Mouse (Mus musculus) stomach, embryonic 15.5 days (tissue): ENCODE data around the gene Mlph. TPM values are rescaled to one million over a fixed set of nuclear protein-coding genes. Genes with fewer than 3 reads are reported as not detected.
A peak's percentile ranks its signal among the peaks of the same experiment; 100 is the strongest.

Experiments
- ATAC-seq: fragments of 200-750 bp; cut with Nextera tagmentation; 2 replicates; pipeline ENCODE4 v1.8.0; 2017; ENCODE audit warnings: low read depth, moderate number of reproducible peaks, moderate TSS enrichment; ENCODE audit not compliant: insufficient read depth, low FRiP score
- H3K27ac ChIP-seq: fragments of 300-500 bp; sonication (generic); 2 replicates; pipeline ENCODE4 v1.5.1; 2015; ENCODE audit warnings: mild to moderate bottlenecking, inconsistent platforms
- H3K27me3 ChIP-seq: fragments of 300-500 bp; sonication (generic); replicated peaks from 2 replicates; pipeline ENCODE4 v1.6.1; 2015; ENCODE audit warnings: inconsistent platforms
- H3K36me3 ChIP-seq: fragments of 300-500 bp; sonication (generic); 2 replicates; pipeline ENCODE4 v1.6.1; 2015; ENCODE audit warnings: inconsistent platforms
- H3K4me1 ChIP-seq: fragments of 300-500 bp; sonication (generic); 2 replicates; pipeline ENCODE4 v1.6.1; 2015; ENCODE audit warnings: inconsistent platforms
- H3K4me2 ChIP-seq: fragments of 300-500 bp; sonication (generic); 2 replicates; pipeline ENCODE4 v1.6.1; 2015; ENCODE audit warnings: mild to moderate bottlenecking, inconsistent platforms
- H3K4me3 ChIP-seq: fragments of 300-500 bp; sonication (generic); replicated peaks from 2 replicates; pipeline ENCODE4 v1.5.1; 2015; ENCODE audit warnings: inconsistent platforms
- H3K9ac ChIP-seq: fragments of 300-500 bp; sonication (generic); 2 replicates; pipeline ENCODE4 v1.6.1; 2015; ENCODE audit warnings: inconsistent platforms
- H3K9me3 ChIP-seq: fragments of 300-500 bp; sonication (generic); 2 replicates; pipeline ENCODE4 v1.6.1; 2016; ENCODE audit warnings: inconsistent platforms
- WGBS: fragments of 180-500 bp; shearing (Covaris S2); methylation state at CpG from one replicate; pipeline ENCODE4 v1.1.7; 2015; 5-methylcytosine and 5-hydroxymethylcytosine counted together
- polyA plus RNA-seq: library from polyadenylated mRNA; unstranded; fragments of >200 nt; fragmentation: Nextera tagmentation; extraction: Ambion mirVana; gene quantifications from 2 replicates; pipeline ENCODE4 v1.2.1, GENCODE M21; 2015

Gene Mlph
- polyA plus RNA-seq, 1 experiment from 2014 or later, result 2.3 TPM

GRCm38 (mm10) chr1:90898012-90898411 lies 16.9 kb upstream of the Mlph start:
- Histone ChIP-seq H3K4me1 (peaks cover 12% of the 10 kb centered on the region; the same call in 1 of the 2 replicates), H3K36me3 (no peaks in the 10 kb centered on the region), H3K9me3 (no peaks in the 10 kb centered on the region), H3K27me3 (no peaks in the 10 kb centered on the region), H3K4me2 (no peak overlapping the region), H3K9ac (no peak overlapping the region), H3K4me3 (no peak overlapping the region), H3K27ac (no peak overlapping the region)
- ATAC-seq, result no peak
- WGBS, result 59% methylated on average over 1 of the region's 1 CpGs

GRCm38 (mm10) chr1:90899816-90900215 lies 15.1 kb upstream of the Mlph start:
- H3K4me1 ChIP-seq, result peaks cover 16% of the 10 kb centered on the region
- no peak overlapping the region for H3K9ac ChIP-seq
- H3K9me3 ChIP-seq, result no peaks in the 10 kb centered on the region
- no peaks in the 10 kb centered on the region for H3K27me3 ChIP-seq
- H3K36me3 ChIP-seq, result no peaks in the 10 kb centered on the region
- ATAC-seq, result no peak
- no peak overlapping the region for H3K27ac ChIP-seq
- H3K4me3 ChIP-seq, result no peak overlapping the region
- H3K4me2 ChIP-seq, result no peak overlapping the region
- 83% methylated on average over 5 of the region's 5 CpGs for WGBS

DNA sequence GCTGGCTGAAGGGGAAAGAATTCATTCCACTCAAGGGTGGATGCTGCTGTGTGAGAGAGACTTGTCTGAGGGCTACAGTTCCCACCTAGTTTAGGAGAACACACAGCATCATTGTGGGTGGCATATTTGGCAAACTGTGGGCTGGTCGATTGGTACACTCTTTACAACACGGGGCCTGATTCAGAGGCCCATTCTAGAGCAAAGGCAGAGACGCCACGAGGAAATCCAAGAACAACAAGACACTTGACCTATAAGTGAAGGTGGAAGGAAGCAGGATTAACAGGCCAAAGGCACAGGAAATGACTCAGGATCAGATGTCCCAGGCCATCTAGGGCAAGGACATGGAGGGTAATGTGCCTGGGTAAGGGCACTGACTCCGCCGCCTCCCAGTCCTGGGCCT lies 14.5 kb upstream of the Mlph start:
- Histone ChIP-seq H3K27me3 (no peaks in the 10 kb centered on the region), H3K4me1 (peaks cover 16% of the 10 kb centered on the region), H3K4me2 (no peak overlapping the region), H3K36me3 (no peaks in the 10 kb centered on the region), H3K4me3 (no peak overlapping the region), H3K9ac (no peak overlapping the region), H3K27ac (no peak overlapping the region), H3K9me3 (no peaks in the 10 kb centered on the region)
- WGBS, result 81% methylated on average over 6 of the region's 6 CpGs
- ATAC-seq, result no peak

GRCm38 (mm10) chr1:90901246-90901645 lies 13.6 kb upstream of the Mlph start:
- Histone ChIP-seq H3K9ac (no peak overlapping the region), H3K27ac (no peak overlapping the region), H3K27me3 (no peaks in the 10 kb centered on the region), H3K4me1 (peaks cover 15% of the 10 kb centered on the region), H3K4me3 (no peak overlapping the region), H3K36me3 (no peaks in the 10 kb centered on the region), H3K9me3 (no peaks in the 10 kb centered on the region), H3K4me2 (no peak overlapping the region)
- WGBS, result 82% methylated on average over 4 of the region's 4 CpGs
- no peak for ATAC-seq

- Histone ChIP-seq H3K27me3 (no peaks in the 10 kb centered on the region), H3K36me3 (no peaks in the 10 kb centered on the region), H3K27ac (no peak overlapping the region), H3K4me3 (no peak overlapping the region), H3K4me1 (peaks cover 12% of the 10 kb centered on the region), H3K9ac (no peak overlapping the region), H3K9me3 (no peaks in the 10 kb centered on the region), H3K4me2 (no peak overlapping the region)
- ATAC-seq, result no peak
- 84% methylated on average over 6 of the region's 6 CpGs for WGBS
Observed at GRCm38 (mm10) chr1:90901681-90902208, 13.1 kb upstream of the Mlph start.

- 67% methylated on average over 3 of the region's 3 CpGs for WGBS
- Histone ChIP-seq H3K36me3 (no peaks in the 10 kb centered on the region), H3K9me3 (no peaks in the 10 kb centered on the region), H3K27ac (0 out of 2 replicates have a peak overlapping the region, but pooled peaks have one; percentile 2), H3K4me1 (peaks cover 4% of the 10 kb centered on the region; the same call in 1 of the 2 replicates), H3K27me3 (no peaks in the 10 kb centered on the region), H3K4me3 (no peak overlapping the region), H3K9ac (no peak overlapping the region), H3K4me2 (no peak overlapping the region)
- no peak for ATAC-seq
Observed at GRCm38 (mm10) chr1:90902751-90903150, 12.1 kb upstream of the Mlph start.

GRCm38 (mm10) chr1:90903211-90903945 lies 11.5 kb upstream of the Mlph start:
- no peak overlapping the region for H3K4me3 ChIP-seq
- H3K27me3 ChIP-seq, result no peaks in the 10 kb centered on the region
- H3K9me3 ChIP-seq, result no peaks in the 10 kb centered on the region
- H3K9ac ChIP-seq, result no peak overlapping the region
- H3K4me1 ChIP-seq, result peaks cover 4% of the 10 kb centered on the region; the same call in 1 of the 2 replicates
- H3K36me3 ChIP-seq, result no peaks in the 10 kb centered on the region
- peak overlapping the region; percentile 88 for H3K27ac ChIP-seq
- no peak overlapping the region for H3K4me2 ChIP-seq
- WGBS, result 57% methylated on average over 3 of the region's 3 CpGs
- ATAC-seq, result no peak

GRCm38 (mm10) chr1:90903971-90904458 lies 10.9 kb upstream of the Mlph start:
- peak; percentile 67; the same call in 1 of the 2 replicates for ATAC-seq
- Histone ChIP-seq H3K9ac (no peak overlapping the region), H3K27ac (peak overlapping the region; percentile 88), H3K4me3 (no peak overlapping the region), H3K9me3 (no peaks in the 10 kb centered on the region), H3K4me1 (peaks cover 7% of the 10 kb centered on the region), H3K4me2 (no peak overlapping the region), H3K36me3 (no peaks in the 10 kb centered on the region), H3K27me3 (no peaks in the 10 kb centered on the region)
- 38% methylated on average over 8 of the region's 8 CpGs for WGBS

GRCm38 (mm10) chr1:90904729-90905404 lies 10.0 kb upstream of the Mlph start:
- Histone ChIP-seq H3K9me3 (no peaks in the 10 kb centered on the region), H3K36me3 (no peaks in the 10 kb centered on the region), H3K27me3 (no peaks in the 10 kb centered on the region), H3K4me2 (no peak overlapping the region), H3K4me3 (no peak overlapping the region), H3K4me1 (peaks cover 13% of the 10 kb centered on the region), H3K9ac (no peak overlapping the region), H3K27ac (peak overlapping the region; percentile 66; the same call in 1 of the 2 replicates)
- WGBS, result 77% methylated on average over 7 of the region's 7 CpGs
- ATAC-seq, result no peak

GRCm38 (mm10) chr1:90906357-90906756 lies 8.5 kb upstream of the Mlph start:
- WGBS, result 25% methylated on average over 2 of the region's 2 CpGs
- Histone ChIP-seq H3K4me3 (no peak overlapping the region), H3K36me3 (no peaks in the 10 kb centered on the region), H3K9me3 (no peaks in the 10 kb centered on the region), H3K27ac (no peak overlapping the region), H3K9ac (no peak overlapping the region), H3K4me1 (peaks cover 14% of the 10 kb centered on the region), H3K27me3 (no peaks in the 10 kb centered on the region), H3K4me2 (no peak overlapping the region)
- ATAC-seq, result no peak

DNA sequence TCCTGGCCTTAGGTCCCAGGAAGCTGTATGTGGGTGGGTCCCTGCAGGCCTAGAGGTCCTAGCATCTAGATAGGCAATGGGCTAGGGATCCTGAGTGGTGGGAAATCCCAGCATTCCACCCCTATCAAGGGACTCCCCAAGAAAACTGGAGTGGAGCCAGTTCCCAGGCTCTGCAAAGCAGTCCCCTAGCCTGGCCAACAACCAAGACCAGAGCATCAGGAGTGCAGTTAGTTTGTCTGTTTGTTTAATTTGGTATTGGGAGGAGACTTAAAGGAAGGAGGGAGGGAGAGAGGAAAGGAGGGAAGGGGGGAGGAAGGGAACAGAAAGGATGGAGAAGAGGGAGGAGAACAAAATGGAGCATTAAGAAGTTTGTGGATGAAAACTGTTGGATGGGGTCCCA lies 5.7 kb upstream of the Mlph start:
- H3K27ac ChIP-seq, result peak overlapping the region; percentile 23
- ATAC-seq, result 0 out of 2 replicates have a peak, but pooled peaks have one; percentile 44
- no peaks in the 10 kb centered on the region for H3K27me3 ChIP-seq
- H3K4me2 ChIP-seq, result peak overlapping the region; percentile 38
- H3K4me1 ChIP-seq, result peaks cover 9% of the 10 kb centered on the region
- H3K9ac ChIP-seq, result no peak overlapping the region
- no peak overlapping the region for H3K4me3 ChIP-seq
- H3K9me3 ChIP-seq, result no peaks in the 10 kb centered on the region
- no peaks in the 10 kb centered on the region for H3K36me3 ChIP-seq

DNA sequence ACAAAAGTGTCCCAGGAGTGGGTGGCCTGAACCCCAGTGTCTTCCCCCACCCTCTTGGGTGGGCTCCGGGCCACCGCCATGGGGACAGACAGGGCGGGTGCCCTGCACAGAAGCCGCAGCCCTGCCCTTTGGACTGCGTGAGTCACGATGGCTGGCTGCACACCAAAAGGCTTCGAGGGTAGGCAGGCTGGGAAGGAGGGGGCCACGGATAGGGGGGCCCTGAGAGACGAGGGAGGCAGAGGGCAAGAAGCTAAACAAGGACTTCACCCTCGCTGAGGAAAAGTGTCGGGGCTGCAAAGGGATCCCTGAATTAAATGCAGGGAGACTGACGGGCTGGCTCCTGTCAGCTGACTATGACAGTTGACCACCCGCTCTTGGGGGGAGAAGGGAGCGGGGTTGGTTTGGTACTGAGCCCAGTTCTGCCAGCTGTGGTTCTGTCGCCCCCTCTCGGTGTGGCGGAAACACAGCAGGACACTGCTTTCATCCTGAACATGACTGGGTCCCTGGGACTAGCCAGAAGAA lies 5.2 kb upstream of the Mlph start:
- no peak overlapping the region for H3K4me3 ChIP-seq
- H3K27me3 ChIP-seq, result no peaks in the 10 kb centered on the region
- H3K4me1 ChIP-seq, result peaks cover 13% of the 10 kb centered on the region
- ATAC-seq, result peak; percentile 78
- H3K9me3 ChIP-seq, result no peaks in the 10 kb centered on the region
- no peak overlapping the region for H3K9ac ChIP-seq
- no peaks in the 10 kb centered on the region for H3K36me3 ChIP-seq
- H3K27ac ChIP-seq, result peak overlapping the region; percentile 23
- H3K4me2 ChIP-seq, result peak overlapping the region; percentile 38
- 28% methylated on average over 17 of the region's 17 CpGs for WGBS
